Mouse (Mus musculus) forebrain, embryonic 14.5 days (tissue): ENCODE data around the gene AI413582. TPM values are rescaled to one million over a fixed set of nuclear protein-coding genes. Genes with fewer than 3 reads are reported as not detected.
A peak's percentile ranks its signal among the peaks of the same experiment; 100 is the strongest.

Experiments used
- ATAC-seq: fragments of 200-750 bp; cut with Nextera tagmentation; 2 replicates; pipeline ENCODE4 v1.8.0; 2017; ENCODE audit warnings: mild to moderate bottlenecking, moderate library complexity
- DNase-seq: peaks from one replicate; pipeline ENCODE4 v3.0.0-alpha.2; 2015; ENCODE audit warnings: low spot score
- H3K27ac ChIP-seq: fragments of 300-500 bp; sonication (generic); 2 replicates; pipeline ENCODE4 v1.5.1; 2014; ENCODE audit warnings: low read depth, mild to moderate bottlenecking, control low read depth, low read length, moderate library complexity
- H3K27me3 ChIP-seq: fragments of 300-500 bp; sonication (generic); replicated peaks from 2 replicates; pipeline ENCODE4 v1.6.1; 2014; ENCODE audit warnings: low read length, control low read depth, mixed read lengths; ENCODE audit not compliant: control insufficient read depth, insufficient read depth
- H3K36me3 ChIP-seq: fragments of 300-500 bp; sonication (generic); 2 replicates; pipeline ENCODE4 v1.6.1; 2014; ENCODE audit warnings: low read length, control low read depth; ENCODE audit not compliant: control insufficient read depth, insufficient read depth
- H3K4me1 ChIP-seq: fragments of 300-500 bp; sonication (generic); 2 replicates; pipeline ENCODE4 v1.6.1; 2014; ENCODE audit warnings: antibody characterized with exemption, low read length, control low read depth; ENCODE audit not compliant: control insufficient read depth, insufficient read depth
- H3K4me2 ChIP-seq: fragments of 300-500 bp; sonication (generic); 2 replicates; pipeline ENCODE4 v1.6.1; 2014; ENCODE audit warnings: mild to moderate bottlenecking, control low read depth, low read length
- H3K4me3 ChIP-seq: fragments of 300-500 bp; sonication (generic); 2 replicates; pipeline ENCODE4 v1.5.1; 2014; ENCODE audit warnings: low read depth, low read length, control low read depth
- H3K9ac ChIP-seq: fragments of 300-500 bp; sonication (generic); 2 replicates; pipeline ENCODE4 v1.6.1; 2014; ENCODE audit warnings: mild to moderate bottlenecking, low read length, control low read depth, moderate library complexity
- H3K9me3 ChIP-seq: fragments of 300-500 bp; sonication (generic); replicated peaks from 2 replicates; pipeline ENCODE4 v1.6.1; 2016; ENCODE audit warnings: low read length, control low read depth, mixed read lengths; ENCODE audit not compliant: control insufficient read depth
- WGBS: fragments of 180-500 bp; shearing (Covaris S2); extraction: QIAGEN DNeasy Blood & Tissue Kit; methylation state at CpG from one replicate; pipeline ENCODE4 v1.1.7; 2014; 5-methylcytosine and 5-hydroxymethylcytosine counted together
- polyA plus RNA-seq: library from polyadenylated mRNA; unstranded; fragments of >200 nt; fragmentation: Nextera tagmentation; extraction: Ambion mirVana; gene quantifications from 2 replicates; pipeline ENCODE4 v1.2.1, GENCODE M21; 2014

The AI413582 gene
- polyA plus RNA-seq, 1 experiment from 2014 or later, result 46.2 TPM

GRCm38 (mm10) chr17:27559596-27559995 lies 6.0 kb downstream of the AI413582 start:
- no peak overlapping the region for H3K4me3 ChIP-seq
- DNase-seq, result no peak
- H3K4me2 ChIP-seq, result no peak overlapping the region
- peaks cover 18% of the 10 kb centered on the region for H3K4me1 ChIP-seq
- H3K9ac ChIP-seq, result no peak overlapping the region
- no peak for ATAC-seq
- no peaks in the 10 kb centered on the region for H3K27me3 ChIP-seq
- H3K36me3 ChIP-seq, result peaks cover 18% of the 10 kb centered on the region; the same call in 1 of the 2 replicates
- H3K27ac ChIP-seq, result no peak overlapping the region
- 73% methylated on average over 12 of the region's 12 CpGs for WGBS
- H3K9me3 ChIP-seq, result no peaks in the 10 kb centered on the region

DNA sequence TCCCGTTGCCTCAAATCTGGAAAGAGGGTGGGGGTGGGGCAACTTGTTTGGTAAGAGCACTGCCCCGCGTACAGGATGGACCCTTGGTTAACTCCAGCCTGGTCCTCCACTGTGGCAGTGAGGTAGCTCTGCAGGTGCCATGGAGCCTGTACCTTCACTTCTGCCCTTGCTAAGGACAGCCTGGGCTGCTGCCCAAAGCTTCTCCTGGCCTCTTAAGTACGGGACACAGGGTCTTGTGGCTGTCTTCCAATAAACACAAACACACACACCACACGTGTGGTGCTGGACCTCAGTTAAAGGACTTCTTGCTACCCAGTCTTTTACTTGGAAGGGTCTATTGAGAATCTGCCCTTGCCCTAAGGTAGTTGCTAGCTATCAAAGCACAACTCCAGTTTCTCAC lies 6.7 kb downstream of the AI413582 start:
- H3K9me3 ChIP-seq, result no peaks in the 10 kb centered on the region
- H3K36me3 ChIP-seq, result peaks cover 17% of the 10 kb centered on the region; the same call in 1 of the 2 replicates
- H3K27ac ChIP-seq, result no peak overlapping the region
- H3K4me3 ChIP-seq, result 0 out of 2 replicates have a peak overlapping the region, but pooled peaks have one; percentile 81
- DNase-seq, result no peak
- WGBS, result 3% methylated on average over 5 of the region's 5 CpGs
- peak overlapping the region; percentile 90 for H3K4me2 ChIP-seq
- H3K4me1 ChIP-seq, result peaks cover 18% of the 10 kb centered on the region
- no peaks in the 10 kb centered on the region for H3K27me3 ChIP-seq
- no peak for ATAC-seq
- no peak overlapping the region for H3K9ac ChIP-seq

GRCm38 (mm10) chr17:27557927-27558661 lies 7.5 kb downstream of the AI413582 start:
- 2% methylated on average over 14 of the region's 14 CpGs for WGBS
- H3K4me2 ChIP-seq, result peak overlapping the region; percentile 90
- peaks cover 14% of the 10 kb centered on the region; the same call in 1 of the 2 replicates for H3K36me3 ChIP-seq

GRCm38 (mm10) chr17:27557181-27557926 lies 8.2 kb downstream of the AI413582 start:
- WGBS, result under 1% methylated on average over 37 of the region's 75 CpGs
- H3K4me1 ChIP-seq, result peaks cover 18% of the 10 kb centered on the region
- peak overlapping the region; percentile 81 for H3K4me3 ChIP-seq
- peak overlapping the region; percentile 90 for H3K4me2 ChIP-seq
- H3K9me3 ChIP-seq, result no peaks in the 10 kb centered on the region
- no peaks in the 10 kb centered on the region for H3K27me3 ChIP-seq
- H3K36me3 ChIP-seq, result peaks cover 14% of the 10 kb centered on the region; the same call in 1 of the 2 replicates
- DNase-seq, result peak; percentile 74
- peak overlapping the region; percentile 94 for H3K27ac ChIP-seq
- ATAC-seq, result peak; percentile 50
- H3K9ac ChIP-seq, result peak overlapping the region; percentile 91

More at GRCm38 (mm10) chr17:27557927-27558661, 7.5 kb downstream of the AI413582 start:
- Histone ChIP-seq H3K9ac (peak overlapping the region; percentile 91), H3K27me3 (no peaks in the 10 kb centered on the region), H3K4me1 (peaks cover 18% of the 10 kb centered on the region), H3K27ac (peak overlapping the region; percentile 94), H3K9me3 (no peaks in the 10 kb centered on the region), H3K4me3 (peak overlapping the region; percentile 81)
- ATAC-seq (no peak), DNase-seq (peak; percentile 78)

DNA sequence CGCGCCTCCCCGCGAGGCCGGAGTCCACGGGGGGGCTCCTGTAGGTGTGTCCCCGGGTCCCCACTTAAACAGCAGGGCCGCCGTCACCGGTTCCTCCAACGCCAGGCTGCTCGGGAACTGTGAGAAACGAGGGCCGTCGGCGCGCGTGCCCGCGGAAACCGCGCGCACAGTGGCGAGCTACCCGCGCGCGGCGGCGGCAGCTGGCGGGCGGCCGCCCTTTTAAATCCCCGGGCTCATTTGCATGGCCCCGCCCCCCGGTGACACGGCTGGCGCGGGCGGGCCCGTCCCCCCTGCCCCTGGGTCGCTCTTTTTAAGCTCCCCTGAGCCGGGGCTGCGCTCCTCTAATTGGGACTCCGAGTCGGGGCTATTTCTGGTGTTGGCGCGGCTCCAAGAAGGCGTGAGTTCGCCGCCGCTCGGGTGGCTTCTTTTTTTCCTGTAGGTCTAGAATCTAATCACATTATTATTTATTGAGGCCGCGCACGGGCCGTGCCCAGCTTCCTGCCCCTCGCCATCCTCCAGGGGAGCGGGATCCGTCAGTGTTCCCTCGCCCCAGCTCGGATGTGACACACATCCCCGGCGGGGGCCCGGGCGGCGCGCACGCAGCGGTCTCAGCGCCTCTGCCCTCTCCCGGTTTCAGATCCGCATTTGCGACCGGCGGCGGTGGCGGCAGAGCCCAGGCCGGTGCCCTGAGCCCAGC lies 9.1 kb downstream of the AI413582 start, which contains the start of gene Hmga1:
Hmga1 (plus strand) TSS at position 183 of the 697 bp plus-strand sequence.
- H3K9me3 ChIP-seq, result no peaks in the 10 kb centered on the region
- ATAC-seq (peak; percentile 79), DNase-seq (peak; percentile 94)
- H3K36me3 ChIP-seq, result peaks cover 10% of the 10 kb centered on the region; the same call in 1 of the 2 replicates
- H3K27ac ChIP-seq, result peak within 1 kb of the TSS; percentile 94
- peaks cover 18% of the 10 kb centered on the region for H3K4me1 ChIP-seq
- peak within 1 kb of the TSS; percentile 91 for H3K9ac ChIP-seq
- peak within 1 kb of the TSS; percentile 81 for H3K4me3 ChIP-seq
- under 1% methylated on average over 79 of the region's 79 CpGs for WGBS
- no peaks in the 10 kb centered on the region for H3K27me3 ChIP-seq
- H3K4me2 ChIP-seq, result peak within 1 kb of the TSS; percentile 90

- H3K4me3 ChIP-seq, result peak overlapping the region; percentile 81
- 0 out of 2 replicates have a peak, but pooled peaks cover 3% of the 10 kb centered on the region for H3K36me3 ChIP-seq
- ATAC-seq (peak; percentile 19; the same call in 1 of the 2 replicates), DNase-seq (peak; percentile 67)
- peak overlapping the region; percentile 90 for H3K4me2 ChIP-seq
- peaks cover 18% of the 10 kb centered on the region for H3K4me1 ChIP-seq
- peak overlapping the region; percentile 91 for H3K9ac ChIP-seq
- peak overlapping the region; percentile 94 for H3K27ac ChIP-seq
- 1% methylated on average over 54 of the region's 55 CpGs for WGBS
- H3K27me3 ChIP-seq, result no peaks in the 10 kb centered on the region
- no peaks in the 10 kb centered on the region for H3K9me3 ChIP-seq
These were observed 9.9 kb downstream of the AI413582 start for GRCm38 (mm10) chr17:27555512-27556172.

- H3K36me3 ChIP-seq, result 0 out of 2 replicates have a peak, but pooled peaks cover 3% of the 10 kb centered on the region
- peaks cover 18% of the 10 kb centered on the region for H3K4me1 ChIP-seq
- DNase-seq (peak; percentile 62), ATAC-seq (peak; percentile 6; the same call in 1 of the 2 replicates)
- H3K27me3 ChIP-seq, result no peaks in the 10 kb centered on the region
- peak overlapping the region; percentile 94; the same call in 1 of the 2 replicates for H3K27ac ChIP-seq
- peak overlapping the region; percentile 81 for H3K4me3 ChIP-seq
- WGBS, result 4% methylated on average over 21 of the region's 39 CpGs
- peak overlapping the region; percentile 51 for H3K9ac ChIP-seq
- peak overlapping the region; percentile 90 for H3K4me2 ChIP-seq
- H3K9me3 ChIP-seq, result no peaks in the 10 kb centered on the region
These were observed 10.5 kb downstream of the AI413582 start for GRCm38 (mm10) chr17:27555075-27555511.
